Mouse (Mus musculus): ENCODE measurements around the gene Trpv6. TPM values are rescaled to one million over a fixed set of nuclear protein-coding genes. Genes with fewer than 3 reads are reported as not detected.

The Trpv6 gene
- polyA plus RNA-seq, 1 experiment from 2014 or later = 2.3 TPM

DNA sequence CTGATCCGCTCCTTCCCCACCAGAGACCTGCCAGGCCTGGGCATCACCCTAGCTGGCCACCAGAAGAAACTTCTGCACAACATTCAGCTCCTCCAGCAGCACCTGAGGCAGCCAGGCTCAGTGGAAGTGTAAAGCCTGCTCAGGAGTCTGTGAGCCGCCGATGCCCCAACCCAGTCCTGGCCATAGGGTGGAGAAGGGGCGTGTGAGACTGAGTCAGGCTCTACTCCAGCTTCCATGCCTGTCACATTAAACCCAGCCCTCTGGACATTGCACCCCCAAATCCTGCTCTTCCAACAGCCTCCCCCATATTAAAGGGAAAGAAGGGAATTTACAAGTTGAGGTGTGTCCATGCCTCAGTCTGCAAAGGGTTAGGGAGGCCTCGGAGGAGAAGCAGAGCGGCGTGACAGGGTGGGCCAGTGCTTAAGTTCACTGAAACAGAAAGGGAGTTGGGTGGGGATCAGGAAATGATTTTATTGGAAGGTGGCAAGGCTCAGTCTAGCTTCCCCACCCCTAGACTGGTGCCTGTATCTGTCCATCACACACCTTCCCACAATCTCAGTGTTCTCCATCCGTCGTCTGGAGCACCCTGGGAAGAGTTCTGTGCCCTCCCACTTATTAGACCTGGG, 15.9 kb downstream of the Trpv6 start:
- no peaks in the 10 kb centered on the region for H3K27me3 ChIP-seq
- H3K4me1 ChIP-seq = no peaks in the 10 kb centered on the region
- no peaks in the 10 kb centered on the region for H3K9me3 ChIP-seq
- H3K4me2 ChIP-seq = no peak overlapping the region
- WGBS = 81% methylated on average over 9 of the region's 9 CpGs
- no peaks in the 10 kb centered on the region for H3K36me3 ChIP-seq
- no peak overlapping the region for H3K27ac ChIP-seq
- no peak overlapping the region for H3K9ac ChIP-seq
- H3K4me3 ChIP-seq = no peak overlapping the region
- no peak for ATAC-seq (ENCODE audit: borderline replicate concordance, extremely low read depth, low FRiP score, low TSS enrichment)

- WGBS = 56% methylated on average over 5 of the region's 5 CpGs
- no peaks in the 10 kb centered on the region for H3K9me3 ChIP-seq
These were observed 28.6 kb downstream of the Trpv6 start for GRCm38 (mm10) chr6:41607637-41608036.

GRCm38 (mm10) chr6:41606214-41606613, 30.0 kb downstream of the Trpv6 start:
- Histone ChIP-seq H3K27me3 (no peaks in the 10 kb centered on the region), H3K27ac (no peak overlapping the region), H3K36me3 (no peaks in the 10 kb centered on the region), H3K4me1 (peaks cover 9% of the 10 kb centered on the region), H3K9me3 (no peaks in the 10 kb centered on the region), H3K4me3 (peak overlapping the region; percentile 77), H3K9ac (0 out of 2 replicates have a peak overlapping the region, but pooled peaks have one; percentile 64), H3K4me2 (peak overlapping the region; percentile 97)
- ATAC-seq (ENCODE audit: borderline replicate concordance, extremely low read depth, low FRiP score, low TSS enrichment) = peak; percentile 3; the same call in 1 of the 2 replicates
- 5% methylated on average over 4 of the region's 4 CpGs for WGBS

More at GRCm38 (mm10) chr6:41607637-41608036, 28.6 kb downstream of the Trpv6 start:
- no peak for ATAC-seq (ENCODE audit: borderline replicate concordance, extremely low read depth, low FRiP score, low TSS enrichment)
- no peak overlapping the region for H3K9ac ChIP-seq
- no peak overlapping the region for H3K27ac ChIP-seq
- no peak overlapping the region for H3K4me3 ChIP-seq
- H3K4me1 ChIP-seq = peaks cover 9% of the 10 kb centered on the region
- H3K36me3 ChIP-seq = no peaks in the 10 kb centered on the region
- no peak overlapping the region for H3K4me2 ChIP-seq
- H3K27me3 ChIP-seq = no peaks in the 10 kb centered on the region

- peak; percentile 40; the same call in 1 of the 2 replicates for ATAC-seq (ENCODE audit: borderline replicate concordance, extremely low read depth, low FRiP score, low TSS enrichment)
- Histone ChIP-seq H3K27ac (peak overlapping the region; percentile 89), H3K27me3 (no peaks in the 10 kb centered on the region), H3K9ac (peak overlapping the region; percentile 64), H3K36me3 (no peaks in the 10 kb centered on the region), H3K4me3 (peak overlapping the region; percentile 77), H3K4me2 (peak overlapping the region; percentile 97), H3K4me1 (peaks cover 9% of the 10 kb centered on the region), H3K9me3 (no peaks in the 10 kb centered on the region)
- WGBS = 2% methylated on average over 7 of the region's 7 CpGs
These were observed 30.5 kb downstream of the Trpv6 start for GRCm38 (mm10) chr6:41605794-41606104.

GRCm38 (mm10) chr6:41605061-41605793, 31.0 kb downstream of the Trpv6 start, which contains the start of gene Ephb6:
Ephb6 (plus strand) TSS chr6:41605482.
- WGBS = under 1% methylated on average over 68 of the region's 68 CpGs
- Histone ChIP-seq H3K4me1 (peaks cover 9% of the 10 kb centered on the region), H3K27me3 (no peaks in the 10 kb centered on the region), H3K27ac (peak within 1 kb of the TSS; percentile 89), H3K9ac (peak within 1 kb of the TSS; percentile 64), H3K4me2 (peak within 1 kb of the TSS; percentile 97), H3K36me3 (no peaks in the 10 kb centered on the region), H3K9me3 (no peaks in the 10 kb centered on the region), H3K4me3 (peak within 1 kb of the TSS; percentile 77)
- ATAC-seq (ENCODE audit: borderline replicate concordance, extremely low read depth, low FRiP score, low TSS enrichment) = peak; percentile 98

GRCm38 (mm10) chr6:41604401-41605050, 31.7 kb downstream of the Trpv6 start:
- H3K27ac ChIP-seq = peak overlapping the region; percentile 89
- H3K9me3 ChIP-seq = no peaks in the 10 kb centered on the region
- H3K4me2 ChIP-seq = peak overlapping the region; percentile 97
- WGBS = under 1% methylated on average over 23 of the region's 23 CpGs
- peak; percentile 28 for ATAC-seq (ENCODE audit: borderline replicate concordance, extremely low read depth, low FRiP score, low TSS enrichment)
- H3K4me3 ChIP-seq = peak overlapping the region; percentile 77
- no peaks in the 10 kb centered on the region for H3K27me3 ChIP-seq
- H3K36me3 ChIP-seq = no peaks in the 10 kb centered on the region
- peak overlapping the region; percentile 64 for H3K9ac ChIP-seq
- H3K4me1 ChIP-seq = peaks cover 9% of the 10 kb centered on the region

- Histone ChIP-seq H3K27ac (no peak overlapping the region), H3K4me2 (no peak overlapping the region), H3K36me3 (no peaks in the 10 kb centered on the region), H3K9me3 (no peaks in the 10 kb centered on the region), H3K9ac (no peak overlapping the region), H3K4me3 (no peak overlapping the region), H3K27me3 (no peaks in the 10 kb centered on the region), H3K4me1 (no peaks in the 10 kb centered on the region)
- 61% methylated on average over 1 of the region's 1 CpGs for WGBS
- no peak for ATAC-seq (ENCODE audit: borderline replicate concordance, extremely low read depth, low FRiP score, low TSS enrichment)
These were observed 54.0 kb downstream of the Trpv6 start for GRCm38 (mm10) chr6:41582189-41582588.

- no peak overlapping the region for H3K27ac ChIP-seq
- ATAC-seq (ENCODE audit: borderline replicate concordance, extremely low read depth, low FRiP score, low TSS enrichment) = no peak
- H3K36me3 ChIP-seq = no peaks in the 10 kb centered on the region
- H3K4me1 ChIP-seq = peaks cover 4% of the 10 kb centered on the region; the same call in 1 of the 2 replicates
- no peak overlapping the region for H3K4me2 ChIP-seq
- H3K9me3 ChIP-seq = no peaks in the 10 kb centered on the region
- 49% methylated on average over 7 of the region's 7 CpGs for WGBS
- H3K4me3 ChIP-seq = no peak overlapping the region
- H3K9ac ChIP-seq = no peak overlapping the region
- no peaks in the 10 kb centered on the region for H3K27me3 ChIP-seq
These were observed 54.9 kb downstream of the Trpv6 start for GRCm38 (mm10) chr6:41581295-41581694.

GRCm38 (mm10) chr6:41577297-41577696, 58.9 kb downstream of the Trpv6 start:
- H3K9me3 ChIP-seq = no peaks in the 10 kb centered on the region
- WGBS = 44% methylated on average over 5 of the region's 5 CpGs
- no peak overlapping the region for H3K4me3 ChIP-seq
- no peak for ATAC-seq (ENCODE audit: borderline replicate concordance, extremely low read depth, low FRiP score, low TSS enrichment)
- no peak overlapping the region for H3K4me2 ChIP-seq
- no peaks in the 10 kb centered on the region for H3K36me3 ChIP-seq
- H3K9ac ChIP-seq = no peak overlapping the region
- no peaks in the 10 kb centered on the region for H3K27me3 ChIP-seq
- H3K4me1 ChIP-seq = peaks cover 4% of the 10 kb centered on the region; the same call in 1 of the 2 replicates
- H3K27ac ChIP-seq = no peak overlapping the region

- Histone ChIP-seq H3K27me3 (no peaks in the 10 kb centered on the region), H3K27ac (no peak overlapping the region), H3K4me2 (no peak overlapping the region), H3K4me1 (peaks cover 4% of the 10 kb centered on the region; the same call in 1 of the 2 replicates), H3K9me3 (no peaks in the 10 kb centered on the region), H3K36me3 (no peaks in the 10 kb centered on the region), H3K4me3 (no peak overlapping the region), H3K9ac (no peak overlapping the region)
- WGBS = 32% methylated on average over 5 of the region's 5 CpGs
- ATAC-seq (ENCODE audit: borderline replicate concordance, extremely low read depth, low FRiP score, low TSS enrichment) = no peak
These were observed 59.6 kb downstream of the Trpv6 start for GRCm38 (mm10) chr6:41576526-41577097.

All from lung, embryonic 15.5 days (tissue).